Mouse (Mus musculus): Measurements from ENCODE around the gene Cyp8b1.

Cyp8b1 gene

GRCm38 (mm10) chr9:121914226-121914757, 1.8 kb downstream of the Cyp8b1 start:
- DNase-seq, result no peak

- DNase-seq, result no peak
Observed at GRCm38 (mm10) chr9:121912786-121913185, 3.3 kb downstream of the Cyp8b1 start.

GRCm38 (mm10) chr9:121911196-121911595, 4.9 kb downstream of the Cyp8b1 start:
- no peak for DNase-seq

GRCm38 (mm10) chr9:121909635-121910034, 6.5 kb downstream of the Cyp8b1 start:
- no peak for DNase-seq

GRCm38 (mm10) chr9:121908321-121908720, 7.8 kb downstream of the Cyp8b1 start:
- no peak for DNase-seq

GRCm38 (mm10) chr9:121907356-121908070, 8.6 kb downstream of the Cyp8b1 start:
- no peak for DNase-seq

GRCm38 (mm10) chr9:121906456-121906855, 9.6 kb downstream of the Cyp8b1 start:
- DNase-seq, result no peak

- DNase-seq, result no peak
Observed at GRCm38 (mm10) chr9:121905556-121906185, 10.4 kb downstream of the Cyp8b1 start.

- no peak for DNase-seq
Observed at GRCm38 (mm10) chr9:121904946-121905345, 11.2 kb downstream of the Cyp8b1 start.

- DNase-seq, result no peak
Observed at GRCm38 (mm10) chr9:121904319-121904718, 11.8 kb downstream of the Cyp8b1 start.

- no peak for DNase-seq
Observed at GRCm38 (mm10) chr9:121903476-121904305, 12.4 kb downstream of the Cyp8b1 start.

GRCm38 (mm10) chr9:121901710-121902700, 14.1 kb downstream of the Cyp8b1 start:
- no peak for DNase-seq

GRCm38 (mm10) chr9:121900282-121900855, 15.7 kb downstream of the Cyp8b1 start:
- DNase-seq, result no peak

- DNase-seq, result no peak
Observed at GRCm38 (mm10) chr9:121899306-121899705, 16.8 kb downstream of the Cyp8b1 start.

- peak; percentile 56 for DNase-seq
Observed at GRCm38 (mm10) chr9:121898245-121898644, 17.9 kb downstream of the Cyp8b1 start, which contains the start of gene Ackr2. Ackr2 (plus strand) TSS chr9:121898355.

GRCm38 (mm10) chr9:121896820-121897219, 19.3 kb downstream of the Cyp8b1 start:
- no peak for DNase-seq

- peak; percentile 61 for DNase-seq
Observed at GRCm38 (mm10) chr9:121895392-121895993, 20.6 kb downstream of the Cyp8b1 start.

GRCm38 (mm10) chr9:121894447-121894846, 21.7 kb downstream of the Cyp8b1 start:
- DNase-seq, result peak; percentile 55

GRCm38 (mm10) chr9:121892057-121892687, 23.9 kb downstream of the Cyp8b1 start:
- no peak for DNase-seq

- no peak for DNase-seq
Observed at GRCm38 (mm10) chr9:121891301-121891700, 24.8 kb downstream of the Cyp8b1 start.
